Mouse (Mus musculus) myocyte (in vitro differentiated cells): ENCODE measurements at regions not wholly inside any gene's neighbourhood (a gene's known extent, or its start where the extent isn't known, plus 50 kb on each side); places are given as distances from the start of the nearest gene placed in this dataset.

Source experiments
- H3K27me3 ChIP-seq: one replicate; pipeline ENCODE4 v1.6.1; 2011; ENCODE audit not compliant: control insufficient read depth, insufficient read depth, insufficient read length
- H3K36me3 ChIP-seq: one replicate; pipeline ENCODE4 v1.6.1; 2011; ENCODE audit not compliant: control insufficient read depth, insufficient read depth
- H3K4me2 ChIP-seq: one replicate; pipeline ENCODE4 v1.6.1; 2011; ENCODE audit warnings: low read depth, control low read depth
- H3K4me3 ChIP-seq: one replicate; pipeline ENCODE4 v1.5.1; 2011; ENCODE audit warnings: mild to moderate bottlenecking, control low read depth, moderate library complexity
- H3K79me2 ChIP-seq: one replicate; pipeline ENCODE4 v1.6.1; 2011; ENCODE audit not compliant: control insufficient read depth, insufficient read depth
- H3ac ChIP-seq: one replicate; pipeline ENCODE4 v1.6.1; 2011; ENCODE audit not compliant: control insufficient read depth, insufficient read length
- CEBPB ChIP-seq: IDR thresholded peaks from 2 replicates; pipeline ENCODE4 v1.6.1; 2011; ENCODE audit warnings: mild to moderate bottlenecking, moderate library complexity; ENCODE audit not compliant: poor library complexity, insufficient read depth, severe bottlenecking
- E2F4 ChIP-seq: IDR thresholded peaks from one replicate; pipeline ENCODE4 v1.6.1; 2011; ENCODE audit warnings: mild to moderate bottlenecking, control low read depth, moderate library complexity; ENCODE audit not compliant: insufficient read depth
- MAX ChIP-seq: IDR thresholded peaks from one replicate; pipeline ENCODE4 v1.6.1; 2011; ENCODE audit warnings: low read depth, mild to moderate bottlenecking, control low read depth
- MYOD1 ChIP-seq, 3 experiments: IDR thresholded peaks; one replicate each; pipeline ENCODE4 v1.6.1; 2011; ENCODE audit warnings: control low read depth in 2 of 3, low read depth in 2 of 3, mild to moderate bottlenecking in 2 of 3, moderate library complexity in 1 of 3; ENCODE audit not compliant: insufficient read length in 2 of 3, control insufficient read depth in 1 of 3
- MYOG ChIP-seq, 3 experiments: IDR thresholded peaks; one replicate each; pipeline ENCODE4 v1.6.1; 2011; ENCODE audit warnings: control low read depth in 2 of 3, low read depth in 2 of 3, mild to moderate bottlenecking in 2 of 3; ENCODE audit not compliant: insufficient read length in 2 of 3, control insufficient read depth in 1 of 3, insufficient read depth in 1 of 3
- POLR2A ChIP-seq: IDR thresholded peaks from one replicate; pipeline ENCODE4 v1.6.1; 2011; ENCODE audit warnings: low read depth, mild to moderate bottlenecking, control low read depth, moderate library complexity; ENCODE audit not compliant: insufficient read length
- POLR2AphosphoS2 ChIP-seq: IDR thresholded peaks from one replicate; pipeline ENCODE4 v1.6.1; 2011; ENCODE audit warnings: low read depth, control low read depth; ENCODE audit not compliant: insufficient read length
- REST ChIP-seq: IDR thresholded peaks from one replicate; pipeline ENCODE4 v1.6.1; 2011; ENCODE audit warnings: mild to moderate bottlenecking, control low read depth, moderate library complexity; ENCODE audit not compliant: insufficient read depth, insufficient read length
- SRF ChIP-seq: IDR thresholded peaks from one replicate; pipeline ENCODE4 v1.6.1; 2011; ENCODE audit warnings: low read depth; ENCODE audit not compliant: control insufficient read depth, insufficient read length
- TCF12 ChIP-seq: IDR thresholded peaks from one replicate; pipeline ENCODE4 v1.6.1; 2011; ENCODE audit warnings: mild to moderate bottlenecking, control low read depth; ENCODE audit not compliant: poor library complexity, insufficient read depth, severe bottlenecking
- TCF3 ChIP-seq: IDR thresholded peaks from one replicate; pipeline ENCODE4 v1.6.1; 2011; ENCODE audit warnings: low read depth, control low read depth; ENCODE audit not compliant: insufficient read length
- USF1 ChIP-seq: IDR thresholded peaks from one replicate; pipeline ENCODE4 v1.6.1; 2011; ENCODE audit warnings: low read depth, mild to moderate bottlenecking, control low read depth, moderate library complexity

- Histone ChIP-seq H3K36me3 (no peaks in the 10 kb centered on the region), H3K27me3 (no peaks in the 10 kb centered on the region), H3K4me3 (no peak overlapping the region), H3K79me2 (no peaks in the 10 kb centered on the region), H3ac (no peak overlapping the region), H3K4me2 (no peak overlapping the region)
- TF ChIP-seq TCF3 (no peak), POLR2AphosphoS2 (no peak), MYOD1 (IDR thresholded peaks at IDR 0.05; ENCODE audit: control insufficient read depth in 1 of 3, insufficient read length in 2 of 3, low read depth in 2 of 3) (no peak), E2F4 (no peak), MYOG (IDR thresholded peaks at IDR 0.05; ENCODE audit: control insufficient read depth in 1 of 3, insufficient read depth in 1 of 3, insufficient read length in 2 of 3, low read depth in 2 of 3) (no peak), MAX (no peak)
These were observed 115.0 kb upstream of the Paqr3 start for GRCm38 (mm10) chr5:97226425-97226824.

GRCm38 (mm10) chr5:97223238-97223857, 112.0 kb upstream of the Paqr3 start:
- H3K4me3 ChIP-seq, result no peak overlapping the region
- no peaks in the 10 kb centered on the region for H3K36me3 ChIP-seq
- H3K4me2 ChIP-seq, result no peak overlapping the region
- TF ChIP-seq SRF (no peak), USF1 (no peak)
- no peak overlapping the region for H3ac ChIP-seq
- H3K27me3 ChIP-seq, result no peaks in the 10 kb centered on the region
- no peaks in the 10 kb centered on the region for H3K79me2 ChIP-seq

- Histone ChIP-seq H3K27me3 (no peaks in the 10 kb centered on the region), H3ac (no peak overlapping the region), H3K4me3 (no peak overlapping the region), H3K4me2 (no peak overlapping the region), H3K79me2 (no peaks in the 10 kb centered on the region), H3K36me3 (no peaks in the 10 kb centered on the region)
- TF ChIP-seq USF1 (no peak), SRF (no peak), TCF3 (no peak), POLR2A (no peak), MYOD1 (IDR thresholded peaks at IDR 0.05; ENCODE audit: control insufficient read depth in 1 of 3, insufficient read length in 2 of 3, low read depth in 2 of 3) (no peak), MAX (no peak), E2F4 (no peak), POLR2AphosphoS2 (no peak), CEBPB (no peak), REST (no peak)
These were observed 111.3 kb upstream of the Paqr3 start for GRCm38 (mm10) chr5:97222489-97223237.

GRCm38 (mm10) chr5:97218712-97219111, 107.3 kb upstream of the Paqr3 start:
- H3ac ChIP-seq, result no peak overlapping the region
- H3K4me2 ChIP-seq, result no peak overlapping the region
- H3K4me3 ChIP-seq, result no peak overlapping the region
- H3K27me3 ChIP-seq, result no peaks in the 10 kb centered on the region
- H3K36me3 ChIP-seq, result no peaks in the 10 kb centered on the region
- H3K79me2 ChIP-seq, result no peaks in the 10 kb centered on the region
- no peak for TF ChIP-seq TCF12
- TF ChIP-seq E2F4, result no peak
- no peak for TF ChIP-seq CEBPB
- TF ChIP-seq MAX, result no peak

- no peaks in the 10 kb centered on the region for H3K27me3 ChIP-seq
- H3K4me2 ChIP-seq, result no peak overlapping the region
- TF ChIP-seq TCF3 (no peak), CEBPB (no peak), MYOG (IDR thresholded peaks at IDR 0.05; ENCODE audit: control insufficient read depth in 1 of 3, insufficient read depth in 1 of 3, insufficient read length in 2 of 3, low read depth in 2 of 3) (no peak), TCF12 (no peak), POLR2A (no peak), REST (no peak), MYOD1 (IDR thresholded peaks at IDR 0.05; ENCODE audit: control insufficient read depth in 1 of 3, insufficient read length in 2 of 3, low read depth in 2 of 3) (no peak), E2F4 (no peak), SRF (no peak), POLR2AphosphoS2 (no peak), MAX (no peak), USF1 (no peak)
- H3K4me3 ChIP-seq, result no peak overlapping the region
- no peak overlapping the region for H3ac ChIP-seq
- H3K36me3 ChIP-seq, result no peaks in the 10 kb centered on the region
- H3K79me2 ChIP-seq, result no peaks in the 10 kb centered on the region
These were observed 94.2 kb upstream of the Paqr3 start for GRCm38 (mm10) chr5:97205606-97206005.
